Mouse (Mus musculus) adrenal gland, adult (tissue): ENCODE results near the gene Gorab.

Experiments
- DNase-seq, 2 experiments: peaks; one replicate each; pipeline ENCODE4 v3.0.0; 2022 to 2023; ENCODE audit warnings: low spot score in 1 of 2; ENCODE audit not compliant: inconsistent age in 2 of 2

Gene Gorab

DNA sequence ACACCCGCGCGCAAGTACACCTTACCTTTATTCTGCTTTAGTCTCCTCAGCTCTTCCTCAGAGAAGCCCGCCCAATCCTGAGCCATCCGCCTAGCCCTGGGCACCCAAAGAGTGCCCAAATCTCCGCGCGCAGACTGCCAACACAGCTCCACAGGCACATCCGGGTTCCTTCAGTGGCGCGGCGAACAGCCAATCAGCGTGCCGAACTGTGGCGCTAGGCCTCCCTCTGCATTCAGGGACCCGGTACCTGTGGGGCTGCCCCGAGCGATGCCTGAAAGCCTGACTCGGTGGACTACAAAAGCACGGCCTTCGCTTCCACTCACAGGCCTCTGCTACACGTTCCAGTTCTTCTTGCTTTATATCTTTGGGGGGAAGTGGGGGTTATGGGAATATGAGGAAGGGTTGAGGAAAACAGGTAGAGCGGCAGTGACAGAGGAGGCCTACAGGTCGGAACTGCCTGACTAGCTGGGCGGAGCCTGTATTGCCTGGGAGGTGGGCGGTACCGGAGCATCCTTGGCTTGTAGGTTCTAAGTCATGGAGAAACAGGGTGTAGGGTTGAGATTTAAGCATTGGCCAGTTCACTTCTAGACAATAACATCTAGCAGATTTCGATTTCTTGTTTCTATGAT lies at the start of gene Gorab:
Gorab (minus strand) TSS at position 172 of the 629 bp plus-strand sequence.
- peak; percentile 95 to 99 for DNase-seq

DNA sequence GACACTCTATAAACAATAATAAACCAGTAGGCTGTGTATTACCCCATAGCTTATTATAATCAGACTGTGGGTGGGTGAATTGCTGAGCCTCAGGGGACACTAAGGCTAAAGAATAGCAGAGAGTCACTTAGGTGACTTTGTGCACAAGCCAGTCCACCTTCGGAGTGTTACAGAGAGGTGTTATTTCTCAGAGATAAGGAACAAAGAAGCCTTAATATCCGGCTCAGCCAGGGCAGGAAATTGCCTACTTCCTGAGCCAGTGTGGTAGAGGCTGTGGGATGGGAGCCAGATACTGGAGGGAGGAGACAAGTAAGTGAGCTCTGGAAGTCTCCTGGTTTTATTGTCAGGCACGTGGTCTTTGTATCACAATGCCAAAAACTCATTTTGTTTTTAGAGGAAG lies 40.4 kb upstream of the Gorab start:
- DNase-seq: peak in 1 of 2 experiments; percentile 44

DNA sequence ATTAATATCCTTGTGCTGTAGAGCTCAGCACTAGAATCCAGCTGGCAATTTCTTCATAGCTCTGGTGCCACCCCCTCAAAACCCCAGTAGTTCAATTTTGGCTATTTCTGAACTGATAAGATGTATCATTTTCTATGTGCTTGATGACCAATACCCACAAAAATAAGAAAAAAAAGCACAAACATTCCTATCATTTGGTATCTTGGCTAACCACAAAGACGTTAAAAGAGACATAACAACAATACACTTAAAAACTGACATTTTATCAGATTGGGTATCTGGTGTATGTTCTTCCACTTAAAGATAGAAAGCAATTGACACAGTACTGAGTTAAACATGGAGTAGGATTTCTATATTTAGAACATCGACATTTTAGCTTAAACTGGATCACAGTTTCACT lies 35.5 kb upstream of the Gorab start:
- DNase-seq: no peak

DNA sequence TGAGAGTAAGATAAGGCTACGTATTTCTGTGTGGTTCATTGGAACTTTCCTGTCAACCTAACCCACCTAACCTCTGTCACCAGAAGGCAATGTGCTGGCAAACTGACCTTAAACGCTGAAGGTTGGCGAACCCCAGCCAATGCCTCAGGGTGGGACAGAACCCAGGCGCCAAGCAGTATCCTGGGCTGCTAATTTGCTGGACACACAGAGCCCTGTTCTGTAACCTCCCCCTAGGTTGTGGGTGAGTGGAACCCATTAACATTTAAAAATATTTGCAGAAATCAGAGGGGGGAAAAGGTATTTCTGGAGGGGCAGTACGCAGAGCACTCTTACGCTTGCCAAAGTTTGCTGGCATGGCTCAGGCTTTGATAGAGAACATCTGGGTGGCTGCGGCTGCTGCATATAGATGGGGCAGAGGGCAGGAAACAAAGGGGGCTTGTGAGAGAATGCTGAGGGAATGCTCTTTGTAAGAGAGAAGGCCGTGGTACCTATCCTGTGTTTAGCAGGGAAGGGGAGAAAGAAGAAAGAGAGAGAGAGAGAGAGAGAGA lies 20.1 kb upstream of the Gorab start:
- DNase-seq: no peak

DNA sequence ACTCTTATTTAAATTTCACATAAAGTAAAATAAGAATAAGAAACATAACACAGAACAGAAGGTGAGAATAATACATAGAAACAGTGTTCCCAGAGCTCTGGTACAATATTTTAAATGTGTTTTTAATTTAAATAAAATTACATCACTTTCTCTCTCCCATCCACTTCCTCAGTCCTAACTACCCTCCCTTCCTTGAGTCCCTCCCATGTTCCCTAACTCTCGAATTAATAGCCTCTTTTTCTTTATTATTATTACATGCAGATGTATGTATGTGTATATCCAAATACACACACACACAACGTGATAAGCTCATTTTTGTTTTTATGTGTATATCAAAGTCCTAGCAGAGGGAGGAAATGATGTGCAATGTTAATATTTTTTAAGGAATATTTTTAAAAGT lies 13.7 kb upstream of the Gorab start:
- no peak for DNase-seq

DNA sequence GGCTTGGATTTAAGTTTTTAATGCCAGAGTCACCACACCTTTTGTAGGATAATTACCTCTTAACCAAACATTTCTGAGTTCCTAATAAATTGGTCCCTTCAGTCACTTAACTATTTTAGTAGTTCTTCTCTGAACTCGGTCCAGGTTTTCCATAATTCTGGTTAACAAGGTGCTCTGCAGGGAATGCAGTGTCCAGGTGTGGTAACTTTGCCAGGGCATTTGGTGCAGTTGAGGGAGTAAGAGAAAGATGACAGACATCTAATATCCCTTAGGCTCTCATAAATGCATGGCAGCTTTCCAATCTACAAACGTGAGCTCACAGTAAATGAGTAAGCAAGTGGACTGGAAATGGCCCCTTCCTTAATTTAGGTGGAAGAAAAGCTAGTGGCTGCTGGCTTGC lies 10.7 kb upstream of the Gorab start:
- DNase-seq: no peak

DNA sequence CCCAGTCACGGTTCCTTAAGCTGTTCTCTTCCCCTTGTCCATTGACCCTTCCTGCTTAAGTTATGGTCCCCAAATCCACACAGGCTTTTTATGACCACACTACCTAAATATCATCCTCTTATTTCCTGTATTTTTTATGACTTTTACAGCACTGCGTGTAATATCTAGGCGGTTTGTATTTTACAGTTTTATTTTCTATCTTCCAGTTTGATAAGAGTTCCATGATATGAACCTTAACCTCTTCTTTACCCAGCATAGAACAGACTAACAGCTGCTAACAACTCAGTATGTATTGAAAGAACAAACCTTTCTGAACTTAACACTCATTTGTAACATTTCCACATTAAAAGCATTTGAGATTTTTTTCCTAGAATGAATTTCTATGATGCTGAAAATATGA lies 2.7 kb upstream of the Gorab start:
- DNase-seq: no peak

DNA sequence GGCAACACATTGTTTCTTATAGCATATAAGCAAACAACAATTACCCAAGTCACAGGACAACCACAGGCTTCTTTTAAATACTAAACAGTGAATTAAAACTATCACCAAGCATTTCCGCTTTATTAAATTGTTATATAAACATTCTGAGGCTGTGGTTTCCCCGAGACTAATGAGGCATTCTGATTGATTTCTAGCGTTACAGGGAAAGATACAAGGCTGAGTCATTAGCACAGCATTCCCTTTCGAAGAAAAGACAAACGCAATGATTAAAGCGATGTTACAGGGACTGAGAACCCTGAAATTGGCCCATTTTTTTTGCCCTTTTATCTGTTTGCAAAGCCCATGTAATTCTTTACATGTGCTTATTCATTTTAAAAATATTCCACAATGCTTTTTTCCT lies 12.1 kb downstream of the Gorab start:
- DNase-seq: no peak

DNA sequence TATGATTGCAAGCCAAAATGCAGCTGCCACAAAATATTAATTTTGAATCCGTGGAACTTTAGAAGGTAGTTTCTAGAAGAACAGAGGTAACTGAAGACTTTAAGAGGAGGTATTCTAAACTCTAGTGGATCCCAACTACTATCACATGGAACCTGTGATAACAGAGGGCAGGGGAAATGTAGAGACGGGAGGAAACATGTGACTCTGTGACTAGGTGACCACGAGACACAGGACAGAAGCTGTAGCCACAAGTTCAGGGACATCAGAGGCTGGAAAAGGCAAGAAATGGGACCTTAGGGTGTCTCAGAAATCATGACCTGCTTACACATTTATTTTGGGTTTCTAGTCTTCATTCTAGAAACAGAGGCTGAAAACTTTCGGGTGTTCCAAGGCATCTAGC lies 13.4 kb downstream of the Gorab start:
- DNase-seq: no peak

DNA sequence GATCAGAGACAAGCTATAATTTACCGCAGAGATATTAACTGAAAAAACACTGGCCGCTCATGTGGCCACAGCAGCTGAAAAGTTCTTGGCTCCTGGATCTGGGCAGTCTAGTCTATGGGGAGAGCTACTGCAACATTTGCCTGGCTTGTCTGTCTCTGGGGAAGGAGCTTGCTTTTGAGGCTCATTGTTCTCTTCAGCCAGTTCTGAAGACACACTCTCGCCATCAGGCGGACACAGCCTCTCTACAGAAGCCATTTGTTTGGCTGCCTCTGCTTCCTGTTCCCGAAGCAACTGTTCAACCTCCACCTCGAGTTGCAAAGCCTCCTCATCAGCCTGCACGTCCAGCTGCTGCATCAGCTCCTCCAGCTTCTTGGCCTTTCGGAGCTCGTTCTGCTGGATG lies 17.3 kb downstream of the Gorab start:
- no peak for DNase-seq

DNA sequence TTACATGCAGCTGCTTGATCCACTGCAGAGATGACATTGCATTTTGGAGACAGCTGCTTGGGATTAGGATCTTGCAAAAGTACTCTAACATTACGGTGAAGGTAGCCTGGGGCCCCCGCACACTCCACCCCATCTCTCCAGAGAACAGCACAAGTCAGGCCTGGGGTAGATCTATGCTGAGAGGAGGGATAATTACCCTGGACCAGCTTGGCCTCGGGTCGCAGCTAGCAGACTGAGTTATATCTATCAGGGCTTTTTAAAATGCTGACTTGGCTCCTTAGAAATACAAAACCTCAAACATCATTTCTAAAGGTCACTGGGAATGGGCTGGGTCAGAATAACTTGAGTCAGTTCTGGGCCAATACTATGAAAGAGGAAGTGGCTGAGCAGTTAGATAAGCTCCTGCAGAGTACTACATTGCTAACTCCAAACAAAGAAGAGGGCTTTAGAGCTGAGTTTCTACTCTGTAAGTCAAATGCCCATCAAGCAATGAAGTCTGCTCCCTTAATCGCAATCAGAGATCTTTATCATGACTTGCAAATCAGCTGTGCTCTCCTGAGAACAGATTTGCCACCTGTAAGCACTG lies 19.9 kb downstream of the Gorab start:
- DNase-seq: peak in 1 of 2 experiments; percentile 38

DNA sequence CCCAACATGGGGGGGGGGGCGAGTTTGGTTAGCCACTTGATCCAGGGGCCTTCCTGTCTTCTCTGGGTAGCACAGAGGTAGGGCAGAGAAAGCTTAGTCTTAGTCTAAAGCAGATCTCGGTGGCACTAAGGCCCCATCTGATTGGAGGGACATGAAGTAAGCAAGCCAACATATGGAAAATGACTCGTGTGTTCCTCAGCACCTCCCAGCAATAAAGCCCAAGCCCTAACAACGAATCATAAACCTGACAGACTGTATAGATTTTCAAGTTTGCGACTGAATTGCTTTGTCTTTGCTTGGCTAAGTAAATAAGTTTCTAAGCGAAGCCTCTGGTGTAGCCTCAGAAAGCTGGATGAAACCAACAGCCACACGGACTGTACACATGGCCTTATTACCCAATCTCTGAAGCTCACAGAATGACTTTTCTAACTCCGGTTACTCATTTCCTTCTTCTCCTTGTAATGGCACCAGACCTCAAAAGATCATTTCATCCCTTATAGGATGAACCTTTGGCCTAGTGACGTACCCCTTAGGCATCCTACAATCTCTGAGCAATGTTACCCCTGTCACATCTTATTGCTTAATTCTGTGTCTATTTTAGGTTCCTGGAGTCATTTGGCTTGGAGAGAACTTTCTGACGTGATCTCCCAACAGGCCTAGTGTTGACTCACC lies 21.3 kb downstream of the Gorab start:
- DNase-seq: no peak

DNA sequence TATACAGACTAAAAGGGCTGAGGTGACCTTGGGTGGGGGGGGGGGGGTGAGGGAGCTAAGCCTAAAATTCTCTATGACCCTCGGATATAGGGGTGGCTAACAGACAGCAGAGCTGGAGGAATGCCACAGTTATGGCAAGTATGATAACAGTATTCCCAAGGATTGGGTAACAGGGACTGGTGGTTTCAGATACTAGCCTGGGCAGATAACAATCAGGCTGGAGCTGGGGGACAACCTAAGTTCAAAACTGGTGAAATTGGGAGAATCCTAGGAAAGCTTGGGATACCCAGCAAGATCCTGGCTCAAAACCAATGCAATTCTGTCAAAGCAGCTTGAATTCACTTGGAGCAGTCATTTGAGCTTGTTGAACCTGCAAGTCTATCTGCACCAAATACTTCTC lies 22.9 kb downstream of the Gorab start:
- no peak for DNase-seq

DNA sequence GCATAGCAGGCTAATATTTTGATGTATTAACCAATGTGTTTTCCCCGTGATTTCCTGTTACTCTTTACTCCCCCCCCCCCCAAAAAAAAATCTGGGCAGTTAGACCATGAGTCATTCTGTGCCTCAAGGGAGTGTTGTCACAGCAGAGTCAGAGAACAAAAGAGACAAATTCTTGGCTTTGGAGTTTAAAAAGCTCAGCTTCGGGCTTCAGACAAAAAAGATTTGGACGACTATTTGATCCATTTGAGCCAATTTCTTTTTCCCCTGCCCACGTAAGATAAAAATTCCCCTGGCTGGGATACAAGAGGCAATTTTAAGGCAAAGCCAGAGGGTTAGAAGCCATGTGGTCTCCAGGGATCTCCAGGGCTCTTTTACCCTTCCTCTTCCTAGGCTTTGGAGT lies 23.4 kb downstream of the Gorab start:
- peak; percentile 13 to 64 for DNase-seq

DNA sequence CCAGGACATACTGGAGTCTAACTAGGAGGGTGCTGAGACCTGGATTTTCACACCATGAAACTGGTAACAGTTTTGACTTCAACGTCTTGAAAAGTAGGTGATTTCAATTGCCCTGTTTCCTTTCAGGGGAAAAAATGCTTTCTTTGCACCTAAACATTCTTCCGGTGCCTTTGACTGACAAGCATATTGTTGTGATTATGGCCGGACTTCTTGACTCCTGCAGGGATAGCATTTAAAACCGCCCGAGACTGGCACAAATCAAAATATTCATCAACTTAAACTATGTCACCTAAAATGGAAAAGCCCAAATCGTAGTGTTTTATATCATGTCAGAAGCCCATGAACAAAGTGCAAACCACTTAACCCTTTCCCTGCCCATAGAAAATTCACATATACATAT lies 25.5 kb downstream of the Gorab start:
- DNase-seq: no peak

DNA sequence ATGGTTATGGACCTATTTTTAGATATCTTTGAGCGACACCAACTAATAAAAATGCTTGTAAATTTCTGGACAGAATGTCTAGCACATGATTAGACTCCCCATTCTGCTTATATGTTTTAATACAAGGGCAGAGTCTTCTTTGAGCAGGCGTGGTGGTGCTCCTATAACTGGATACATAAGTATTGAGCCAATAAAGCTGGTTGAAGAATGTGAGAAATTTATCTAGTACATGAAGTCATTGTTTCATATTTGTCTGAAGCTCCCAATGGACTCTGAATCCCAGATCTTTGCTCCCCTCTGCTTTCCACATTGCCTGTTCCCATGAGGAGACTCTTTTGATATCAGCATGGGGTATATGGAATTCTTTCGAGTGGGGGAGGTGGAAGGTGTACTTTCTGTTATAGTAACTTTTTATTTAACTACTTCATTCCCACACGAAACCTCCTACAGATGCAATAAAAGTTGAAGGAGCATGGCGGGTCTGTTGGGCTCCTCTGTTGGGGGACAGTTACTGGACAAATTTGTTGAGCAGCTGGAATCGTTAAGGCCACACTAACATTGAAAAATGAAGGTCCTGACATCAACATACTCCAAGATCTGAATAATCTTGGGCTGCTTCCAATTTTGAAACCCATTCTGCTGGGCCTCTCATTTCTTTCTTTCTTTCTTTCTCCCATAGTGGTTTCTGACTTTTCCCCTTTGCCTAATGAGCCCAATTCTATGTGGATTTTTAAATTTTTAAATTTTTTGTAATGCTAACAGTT lies 26.5 kb downstream of the Gorab start:
- no peak for DNase-seq

DNA sequence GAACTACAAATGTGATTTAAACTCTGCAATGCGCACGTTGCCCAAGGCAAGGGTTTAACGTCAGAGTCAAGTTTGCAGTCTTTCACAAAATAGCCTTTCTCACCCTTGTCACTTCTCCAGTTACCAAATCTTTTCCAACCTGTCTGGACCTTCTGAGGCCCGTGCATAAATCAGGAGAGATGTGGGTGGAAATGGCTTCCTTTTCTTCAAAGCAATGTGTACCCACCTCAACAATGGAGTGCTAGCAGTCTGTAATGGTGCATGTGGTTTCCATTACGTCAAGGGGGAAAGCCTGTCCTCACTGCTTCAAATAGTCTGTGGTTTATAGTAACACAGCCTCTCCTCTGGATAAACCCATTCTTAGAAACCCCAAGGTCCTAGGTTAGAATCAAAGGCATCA lies 29.0 kb downstream of the Gorab start:
- DNase-seq: no peak

DNA sequence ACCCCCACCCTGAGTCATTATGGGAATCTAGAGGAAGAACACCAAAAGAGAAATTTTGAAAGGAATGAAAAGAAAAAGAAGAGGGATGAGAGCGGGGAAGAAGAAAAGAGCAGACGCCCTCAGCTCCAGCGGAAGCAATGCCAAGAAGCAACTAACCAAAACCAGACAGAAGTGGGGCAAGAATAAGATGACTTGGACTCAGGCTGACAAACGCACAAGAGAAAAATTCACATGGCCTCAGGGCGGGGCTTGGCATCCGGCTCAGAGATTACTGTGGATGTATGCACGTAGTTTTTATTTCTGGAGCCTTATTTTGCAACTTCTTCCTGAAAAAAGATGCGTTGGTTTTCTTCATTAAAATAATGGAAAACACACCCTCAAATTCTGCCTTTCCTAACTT lies 41.3 kb downstream of the Gorab start:
- no peak for DNase-seq

DNA sequence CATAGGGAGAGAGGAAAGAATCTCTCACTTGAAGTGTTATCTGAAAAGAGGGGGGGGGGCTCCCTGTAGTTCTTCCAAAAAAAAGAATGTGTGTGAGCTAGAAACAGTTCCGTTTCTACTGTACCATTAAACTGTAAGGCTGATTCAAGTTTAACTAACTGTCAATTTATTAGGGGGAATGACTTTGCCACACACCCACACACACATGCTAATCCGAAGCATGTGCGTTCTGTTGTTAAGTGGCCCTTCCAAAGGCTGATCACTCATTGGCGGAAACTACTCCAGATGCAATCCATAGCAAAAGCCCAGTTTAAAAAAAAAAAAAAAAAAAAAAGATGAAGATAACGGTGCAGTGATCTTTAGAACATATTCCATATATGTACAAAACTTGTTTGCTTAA lies 42.1 kb downstream of the Gorab start:
- no peak for DNase-seq

DNA sequence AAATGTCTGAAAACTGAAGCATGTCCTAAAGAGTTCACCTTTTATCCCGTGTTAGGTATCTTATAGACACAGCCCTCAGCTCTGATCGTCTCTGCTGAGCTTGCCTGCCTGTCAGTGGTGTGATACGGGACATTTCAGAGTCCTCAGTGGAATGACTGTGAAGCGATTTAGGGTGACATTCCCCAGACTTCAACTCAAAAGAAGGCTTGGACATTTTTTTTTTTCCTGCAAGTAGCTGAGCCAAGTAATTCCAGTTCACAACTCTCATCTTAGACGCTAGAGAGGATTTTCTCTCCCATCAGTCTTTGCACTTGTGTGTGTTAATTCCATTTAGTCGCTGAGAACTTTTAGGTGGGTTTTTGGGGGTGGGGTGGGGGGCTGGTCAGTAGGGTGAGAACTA lies 42.7 kb downstream of the Gorab start:
- DNase-seq: no peak

DNA sequence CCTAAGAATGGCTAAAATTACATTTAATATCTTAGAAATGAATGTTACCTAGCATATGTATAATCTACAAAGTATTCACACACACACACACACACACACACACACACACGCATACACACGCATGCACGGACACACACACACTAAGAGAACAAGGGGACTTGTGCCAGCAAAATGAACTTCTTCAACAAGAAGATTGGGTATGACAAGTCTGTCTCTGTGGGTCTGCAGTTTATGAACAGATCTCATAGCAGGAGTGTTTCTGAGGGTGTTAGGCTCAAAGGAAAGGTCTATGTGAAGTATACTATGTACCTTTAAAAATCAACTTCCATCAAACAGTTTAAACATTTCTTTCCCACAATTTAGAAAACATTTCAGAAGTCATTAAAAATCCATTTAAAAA lies 43.9 kb downstream of the Gorab start:
- no peak for DNase-seq

DNA sequence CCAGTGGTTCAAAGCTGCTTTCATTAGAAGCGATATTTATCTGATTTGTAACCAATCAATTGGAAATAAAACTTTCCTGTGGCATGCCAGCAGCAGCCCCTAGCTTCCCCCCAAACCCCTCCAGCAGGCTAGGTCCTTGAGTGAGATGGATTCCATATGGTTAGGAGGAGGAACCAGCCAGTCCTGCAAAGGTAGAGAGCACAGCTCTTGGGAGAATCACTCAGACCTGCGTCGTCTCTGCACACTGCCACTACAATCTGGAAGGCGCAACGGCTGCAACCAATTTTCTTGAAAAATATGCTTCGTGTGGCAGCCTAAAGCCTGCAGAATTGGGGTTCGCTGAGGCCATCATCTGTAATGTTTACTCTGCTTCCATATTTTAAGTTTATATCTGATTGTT lies 45.3 kb downstream of the Gorab start:
- DNase-seq: no peak
